Mouse (Mus musculus): Measurements from ENCODE around the gene Lrfn4. TPM values are rescaled to one million over a fixed set of nuclear protein-coding genes. Genes with fewer than 3 reads are reported as not detected.

Gene Lrfn4
- polyA plus RNA-seq, 1 experiment from 2014 or later = 14.7 TPM

- Histone ChIP-seq H3K9ac (no peak overlapping the region), H3K4me3 (no peak overlapping the region), H3K9me3 (no peaks in the 10 kb centered on the region), H3K36me3 (no peaks in the 10 kb centered on the region), H3K4me1 (replicated peaks) (no peaks in the 10 kb centered on the region), H3K27ac (replicated peaks) (no peak overlapping the region), H3K4me2 (no peak overlapping the region), H3K27me3 (no peaks in the 10 kb centered on the region)
- 72% methylated on average over 2 of the region's 2 CpGs for WGBS
- ATAC-seq (ENCODE audit: low FRiP score, low read depth) = no peak
Measured at GRCm38 (mm10) chr19:4578799-4579198, 36.7 kb downstream of the Lrfn4 start.

GRCm38 (mm10) chr19:4573241-4573640 lies 42.2 kb downstream of the Lrfn4 start:
- H3K27ac ChIP-seq (replicated peaks) = no peak overlapping the region
- no peak overlapping the region for H3K4me2 ChIP-seq
- H3K9ac ChIP-seq = no peak overlapping the region
- H3K4me3 ChIP-seq = no peak overlapping the region
- 83% methylated on average over 1 of the region's 1 CpGs for WGBS
- ATAC-seq (ENCODE audit: low FRiP score, low read depth) = no peak
- no peaks in the 10 kb centered on the region for H3K36me3 ChIP-seq
- H3K4me1 ChIP-seq (replicated peaks) = no peaks in the 10 kb centered on the region
- no peaks in the 10 kb centered on the region for H3K9me3 ChIP-seq
- H3K27me3 ChIP-seq = no peaks in the 10 kb centered on the region

- Histone ChIP-seq H3K9me3 (no peaks in the 10 kb centered on the region), H3K4me1 (replicated peaks) (no peaks in the 10 kb centered on the region), H3K27ac (replicated peaks) (0 out of 2 replicates have a peak overlapping the region, but pooled peaks have one; percentile 7), H3K4me2 (no peak overlapping the region), H3K9ac (no peak overlapping the region), H3K27me3 (no peaks in the 10 kb centered on the region), H3K36me3 (no peaks in the 10 kb centered on the region), H3K4me3 (no peak overlapping the region)
- no peak for ATAC-seq (ENCODE audit: low FRiP score, low read depth)
- WGBS = 75% methylated on average over 8 of the region's 8 CpGs
Measured at GRCm38 (mm10) chr19:4572467-4572866, 43.0 kb downstream of the Lrfn4 start.

- Histone ChIP-seq H3K4me1 (replicated peaks) (no peaks in the 10 kb centered on the region), H3K27me3 (no peaks in the 10 kb centered on the region), H3K36me3 (no peaks in the 10 kb centered on the region), H3K9ac (no peak overlapping the region), H3K4me3 (no peak overlapping the region), H3K4me2 (no peak overlapping the region), H3K27ac (replicated peaks) (peak overlapping the region; percentile 7; the same call in 1 of the 2 replicates), H3K9me3 (no peaks in the 10 kb centered on the region)
- 47% methylated on average over 4 of the region's 4 CpGs for WGBS
- no peak for ATAC-seq (ENCODE audit: low FRiP score, low read depth)
Measured at GRCm38 (mm10) chr19:4572061-4572460, 43.4 kb downstream of the Lrfn4 start.

- Histone ChIP-seq H3K4me2 (no peak overlapping the region), H3K9ac (no peak overlapping the region), H3K4me1 (replicated peaks) (no peaks in the 10 kb centered on the region), H3K27ac (replicated peaks) (peak overlapping the region; percentile 7; the same call in 1 of the 2 replicates), H3K27me3 (no peaks in the 10 kb centered on the region), H3K4me3 (no peak overlapping the region), H3K9me3 (no peaks in the 10 kb centered on the region), H3K36me3 (no peaks in the 10 kb centered on the region)
- no peak for ATAC-seq (ENCODE audit: low FRiP score, low read depth)
- 76% methylated on average over 1 of the region's 1 CpGs for WGBS
Measured at GRCm38 (mm10) chr19:4571658-4572057, 43.8 kb downstream of the Lrfn4 start.

GRCm38 (mm10) chr19:4570815-4571214 lies 44.7 kb downstream of the Lrfn4 start:
- H3K9ac ChIP-seq = no peak overlapping the region
- H3K4me2 ChIP-seq = no peak overlapping the region
- no peaks in the 10 kb centered on the region for H3K4me1 ChIP-seq (replicated peaks)
- H3K36me3 ChIP-seq = no peaks in the 10 kb centered on the region
- H3K9me3 ChIP-seq = no peaks in the 10 kb centered on the region
- peak overlapping the region; percentile 59 for H3K27ac ChIP-seq (replicated peaks)
- no peak overlapping the region for H3K4me3 ChIP-seq
- H3K27me3 ChIP-seq = no peaks in the 10 kb centered on the region
- WGBS = 91% methylated on average over 6 of the region's 6 CpGs
- ATAC-seq (ENCODE audit: low FRiP score, low read depth) = no peak

- WGBS = 81% methylated on average over 11 of the region's 11 CpGs
- Histone ChIP-seq H3K36me3 (no peaks in the 10 kb centered on the region), H3K4me1 (replicated peaks) (no peaks in the 10 kb centered on the region), H3K27me3 (no peaks in the 10 kb centered on the region), H3K4me2 (no peak overlapping the region), H3K9me3 (no peaks in the 10 kb centered on the region), H3K27ac (replicated peaks) (no peak overlapping the region; the same call in 1 of the 2 replicates), H3K9ac (no peak overlapping the region), H3K4me3 (no peak overlapping the region)
- ATAC-seq (ENCODE audit: low FRiP score, low read depth) = no peak
Measured at GRCm38 (mm10) chr19:4570237-4570613, 45.2 kb downstream of the Lrfn4 start.

GRCm38 (mm10) chr19:4569356-4570236 lies 45.9 kb downstream of the Lrfn4 start:
- WGBS = 86% methylated on average over 17 of the region's 17 CpGs
- H3K27ac ChIP-seq (replicated peaks) = no peak overlapping the region

GRCm38 (mm10) chr19:4568832-4569231 lies 46.6 kb downstream of the Lrfn4 start:
- ATAC-seq (ENCODE audit: low FRiP score, low read depth) = no peak

More at GRCm38 (mm10) chr19:4569356-4570236, 45.9 kb downstream of the Lrfn4 start:
- Histone ChIP-seq H3K4me2 (no peak overlapping the region), H3K4me3 (no peak overlapping the region), H3K9me3 (no peaks in the 10 kb centered on the region), H3K9ac (no peak overlapping the region), H3K36me3 (no peaks in the 10 kb centered on the region), H3K4me1 (replicated peaks) (no peaks in the 10 kb centered on the region), H3K27me3 (no peaks in the 10 kb centered on the region)
- no peak for ATAC-seq (ENCODE audit: low FRiP score, low read depth)

GRCm38 (mm10) chr19:4567665-4568064 lies 47.8 kb downstream of the Lrfn4 start:
- no peaks in the 10 kb centered on the region for H3K9me3 ChIP-seq
- H3K27me3 ChIP-seq = no peaks in the 10 kb centered on the region
- no peak for ATAC-seq (ENCODE audit: low FRiP score, low read depth)
- no peak overlapping the region for H3K27ac ChIP-seq (replicated peaks)
- no peak overlapping the region for H3K4me3 ChIP-seq
- H3K9ac ChIP-seq = no peak overlapping the region
- H3K36me3 ChIP-seq = no peaks in the 10 kb centered on the region
- no peaks in the 10 kb centered on the region for H3K4me1 ChIP-seq (replicated peaks)
- WGBS = 75% methylated on average over 2 of the region's 2 CpGs
- no peak overlapping the region for H3K4me2 ChIP-seq

More at GRCm38 (mm10) chr19:4568832-4569231, 46.6 kb downstream of the Lrfn4 start:
- no peak overlapping the region for H3K9ac ChIP-seq
- no peak overlapping the region for H3K27ac ChIP-seq (replicated peaks)
- H3K4me3 ChIP-seq = no peak overlapping the region
- H3K9me3 ChIP-seq = no peaks in the 10 kb centered on the region
- WGBS = 73% methylated on average over 4 of the region's 4 CpGs
- H3K4me1 ChIP-seq (replicated peaks) = no peaks in the 10 kb centered on the region
- no peaks in the 10 kb centered on the region for H3K36me3 ChIP-seq
- no peaks in the 10 kb centered on the region for H3K27me3 ChIP-seq
- no peak overlapping the region for H3K4me2 ChIP-seq

- H3K27me3 ChIP-seq = no peaks in the 10 kb centered on the region
- ATAC-seq (ENCODE audit: low FRiP score, low read depth) = no peak
- no peaks in the 10 kb centered on the region for H3K36me3 ChIP-seq
- no peak overlapping the region for H3K9ac ChIP-seq
- H3K27ac ChIP-seq (replicated peaks) = no peak overlapping the region
- 89% methylated on average over 2 of the region's 2 CpGs for WGBS
- no peak overlapping the region for H3K4me3 ChIP-seq
- no peaks in the 10 kb centered on the region for H3K4me1 ChIP-seq (replicated peaks)
- H3K4me2 ChIP-seq = no peak overlapping the region
- no peaks in the 10 kb centered on the region for H3K9me3 ChIP-seq
Measured at GRCm38 (mm10) chr19:4566880-4567279, 48.6 kb downstream of the Lrfn4 start.

GRCm38 (mm10) chr19:4565678-4566077 lies 49.8 kb downstream of the Lrfn4 start:
- ATAC-seq (ENCODE audit: low FRiP score, low read depth) = no peak
- no peaks in the 10 kb centered on the region for H3K4me1 ChIP-seq (replicated peaks)
- H3K9me3 ChIP-seq = no peaks in the 10 kb centered on the region
- no peak overlapping the region for H3K27ac ChIP-seq (replicated peaks)
- no peak overlapping the region for H3K4me3 ChIP-seq
- H3K4me2 ChIP-seq = no peak overlapping the region
- 94% methylated on average over 5 of the region's 5 CpGs for WGBS
- no peaks in the 10 kb centered on the region for H3K27me3 ChIP-seq
- no peak overlapping the region for H3K9ac ChIP-seq
- no peaks in the 10 kb centered on the region for H3K36me3 ChIP-seq

Measured in hindbrain, embryonic 15.5 days (tissue).